Mouse (Mus musculus) large intestine, adult 2 months (tissue): ENCODE results near the gene Gpd2. TPM values are rescaled to one million over a fixed set of nuclear protein-coding genes. Genes with fewer than 3 reads are reported as not detected.

Experiments used
- DNase-seq: peaks from one replicate; pipeline ENCODE4 v3.0.0-alpha.2; 2012; ENCODE audit warnings: low read depth, low spot score
- WGBS: fragments of 180-500 bp; shearing (Covaris S2); methylation state at CpG from one replicate; pipeline ENCODE4 v1.1.7; 2018; 5-methylcytosine and 5-hydroxymethylcytosine counted together
- polyA plus RNA-seq: library from polyadenylated mRNA; depleted of rRNA; stranded (reverse); fragments of >200 nt; gene quantifications from 2 replicates; pipeline ENCODE4 v1.2.3, GENCODE M21; 2012

The Gpd2 gene
- polyA plus RNA-seq, 1 experiment = 16.5 TPM

DNA sequence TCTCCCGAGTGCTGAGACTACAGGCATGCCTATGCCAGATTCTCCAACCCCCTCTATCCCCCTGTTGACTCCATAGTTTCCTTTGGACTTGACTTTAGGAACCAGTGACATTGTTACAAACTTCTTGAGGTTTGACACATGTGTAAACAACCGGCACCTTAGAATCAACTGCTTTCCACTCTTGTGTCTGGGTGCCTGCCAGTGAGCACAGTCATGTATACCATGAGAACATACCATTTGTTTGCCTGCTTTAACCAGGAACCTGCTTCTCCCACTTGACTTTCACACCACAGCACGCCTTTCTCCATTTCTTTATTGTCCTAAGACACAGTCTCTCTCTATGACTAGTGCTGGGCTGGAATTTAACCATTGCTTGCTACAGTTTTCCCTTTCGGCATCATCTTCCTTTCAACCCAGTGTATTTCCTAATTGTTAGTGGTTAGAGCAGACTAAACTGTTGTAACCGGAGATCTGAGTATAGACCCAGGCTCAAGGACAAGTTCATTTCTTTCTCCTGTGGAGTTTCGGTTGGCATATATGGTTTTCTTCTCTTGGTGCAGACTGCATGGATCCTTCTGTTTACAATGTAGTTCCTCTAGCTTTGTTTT, 8.4 kb downstream of the Gpd2 start:
- no peak for DNase-seq
- WGBS = 85% methylated on average over 6 of the region's 6 CpGs

DNA sequence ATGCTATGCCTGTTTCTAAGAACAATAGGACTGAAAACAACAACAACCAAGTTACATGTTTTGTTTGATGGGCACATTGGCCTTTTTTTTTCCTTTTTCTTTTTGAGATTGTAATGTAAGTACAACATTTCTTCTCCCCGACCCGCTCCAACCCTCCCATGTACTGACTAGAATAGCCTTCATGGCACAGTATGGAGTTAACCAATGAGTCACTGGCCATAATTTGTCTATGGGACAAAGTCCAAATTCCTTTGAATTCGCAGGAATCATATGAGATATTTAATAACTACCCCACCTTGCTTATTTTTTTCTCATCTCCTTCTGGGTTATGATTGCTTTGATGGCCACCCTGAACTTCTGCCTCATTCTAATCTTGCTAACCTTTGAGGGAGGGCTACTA, 12.7 kb downstream of the Gpd2 start:
- 40% methylated on average over 3 of the region's 3 CpGs for WGBS
- DNase-seq = no peak

DNA sequence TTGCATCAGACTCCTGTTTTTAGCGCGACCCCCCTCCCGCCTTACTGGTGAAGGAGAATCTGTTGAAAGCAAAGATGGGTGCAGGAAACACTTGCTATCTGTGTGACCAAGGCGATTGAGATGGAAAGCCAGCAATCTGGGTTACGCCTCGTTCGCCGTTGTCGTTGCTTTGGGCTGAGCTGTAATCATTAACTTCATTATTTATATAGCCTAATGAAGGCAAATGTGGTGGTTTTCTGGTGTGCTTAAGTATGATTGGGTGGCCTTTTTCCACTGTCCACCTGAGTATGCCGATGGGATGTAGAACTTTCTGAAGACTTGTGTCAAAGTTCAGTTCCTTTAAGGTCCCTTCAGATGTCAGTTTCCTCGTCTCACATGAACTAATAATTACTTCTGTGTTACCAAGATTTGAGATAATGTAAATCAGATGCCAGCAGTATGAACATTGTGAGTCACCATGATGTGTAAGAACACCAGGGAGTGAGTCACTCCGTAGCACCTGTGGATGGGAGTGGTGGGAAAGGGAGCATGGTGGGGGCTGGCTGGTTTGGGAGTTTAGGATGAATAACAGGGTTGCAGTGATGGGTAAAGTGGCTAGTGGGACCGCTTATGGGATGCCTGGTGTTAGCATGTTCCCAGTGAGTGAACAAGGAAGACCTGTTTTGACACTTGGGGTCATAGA, 14.3 kb downstream of the Gpd2 start:
- DNase-seq = no peak
- WGBS = 84% methylated on average over 13 of the region's 13 CpGs

DNA sequence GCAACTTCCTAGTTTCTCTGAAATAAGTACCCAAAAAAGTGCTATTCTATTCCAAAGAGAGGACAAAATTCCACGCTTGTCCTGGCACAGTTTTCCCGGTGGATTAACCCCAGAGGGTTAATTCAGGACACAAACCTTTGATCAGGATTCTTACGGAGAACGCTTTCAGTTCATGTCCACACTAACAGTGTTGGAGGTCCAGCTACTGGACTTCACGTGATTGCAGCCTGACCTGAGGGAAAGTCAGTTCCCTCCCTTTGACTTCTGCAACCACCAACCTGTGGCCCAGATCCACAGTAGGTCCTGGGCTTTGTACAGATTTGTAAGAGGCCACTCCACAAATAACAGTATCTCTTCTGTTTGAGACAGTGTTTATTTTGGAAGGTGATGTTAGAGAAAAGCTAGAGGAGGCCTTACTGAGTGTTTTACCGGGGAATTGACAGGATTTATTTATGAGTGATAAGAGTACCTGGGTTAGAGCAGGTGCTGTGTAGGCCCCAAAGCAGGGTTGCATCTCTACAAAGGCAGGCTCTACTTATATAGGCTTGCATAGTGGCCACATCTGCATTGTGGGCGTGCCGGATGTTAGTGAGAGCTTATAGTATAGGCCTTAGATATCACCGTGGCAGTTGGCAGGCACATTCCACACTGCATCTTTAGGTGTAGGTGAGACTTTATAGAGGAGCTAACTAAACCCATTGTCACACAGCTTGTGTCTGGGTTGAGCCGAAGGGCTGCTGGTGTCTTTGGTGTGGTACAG, 15.3 kb downstream of the Gpd2 start:
- 59% methylated on average over 10 of the region's 10 CpGs for WGBS

DNA sequence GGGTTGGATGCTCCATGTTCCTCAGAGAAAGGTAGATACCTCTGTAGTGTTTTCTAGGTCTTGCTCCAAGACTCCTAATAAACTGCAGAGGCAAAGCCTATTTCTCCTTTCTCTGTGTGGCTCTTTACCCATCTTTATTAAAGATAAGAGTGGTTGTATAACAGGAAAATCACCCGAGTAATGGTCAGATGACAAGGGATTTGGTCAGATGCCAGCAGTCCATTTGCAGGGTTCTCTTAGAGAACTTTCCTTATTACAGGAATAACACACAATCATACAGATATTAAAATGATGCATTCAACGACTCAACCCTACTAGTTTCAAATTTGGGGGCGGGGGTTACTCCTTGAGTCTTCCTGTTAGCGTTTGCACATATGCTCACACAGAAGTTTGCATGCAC, 16.8 kb downstream of the Gpd2 start:
- 49% methylated on average over 4 of the region's 4 CpGs for WGBS
- no peak for DNase-seq

More for the DNA sequence above, 15.3 kb downstream of the Gpd2 start:
- no peak for DNase-seq

GRCm38 (mm10) chr2:57255153-57255670, 17.8 kb downstream of the Gpd2 start:
- no peak for DNase-seq
- WGBS = 75% methylated on average over 11 of the region's 11 CpGs

- DNase-seq = no peak
- WGBS = 62% methylated on average over 3 of the region's 3 CpGs
These were observed 18.4 kb downstream of the Gpd2 start for GRCm38 (mm10) chr2:57255836-57256235.

GRCm38 (mm10) chr2:57256459-57256858, 19.0 kb downstream of the Gpd2 start:
- DNase-seq = no peak
- WGBS = 71% methylated on average over 6 of the region's 6 CpGs

DNA sequence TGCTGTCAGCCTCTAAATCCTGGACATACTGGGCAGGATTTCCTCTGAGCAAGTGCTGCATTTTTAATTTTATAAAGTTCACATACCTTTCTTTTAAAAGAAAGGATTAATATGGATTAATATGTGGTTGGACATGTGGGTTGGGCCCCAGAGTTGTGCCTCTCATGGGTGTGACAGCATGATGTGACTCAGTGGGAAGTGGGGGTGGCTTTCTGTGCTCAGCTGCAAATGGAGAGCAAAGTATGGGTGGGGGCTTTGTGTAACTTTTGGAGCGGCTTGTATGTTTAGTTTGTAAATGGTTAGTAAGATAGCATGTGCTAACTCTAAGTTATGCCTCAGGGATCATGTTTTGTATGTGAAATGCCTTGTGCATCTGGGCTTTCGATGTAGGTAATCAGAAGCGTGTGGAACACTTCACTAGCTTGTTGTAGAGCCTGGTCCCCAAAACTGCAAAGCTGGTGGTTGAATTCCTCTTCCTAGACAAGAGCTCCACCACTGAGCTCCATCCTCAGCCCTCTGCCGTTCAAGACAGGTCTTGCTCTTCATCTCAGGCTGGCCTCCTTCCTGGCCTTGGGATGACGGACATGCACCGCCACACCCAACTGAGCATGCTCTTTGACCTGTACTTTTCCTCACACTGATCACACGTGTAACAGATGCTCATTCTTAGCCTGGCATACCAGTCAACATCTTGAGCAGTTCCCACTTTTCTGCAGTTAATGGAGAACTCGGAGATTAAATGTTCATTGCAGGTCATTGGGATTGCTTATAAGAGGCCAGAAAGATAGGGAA, 24.0 kb downstream of the Gpd2 start:
- WGBS = 64% methylated on average over 8 of the region's 8 CpGs
- no peak for DNase-seq

GRCm38 (mm10) chr2:57263431-57263830, 26.0 kb downstream of the Gpd2 start:
- WGBS = 59% methylated on average over 1 of the region's 1 CpGs
- no peak for DNase-seq

- WGBS = 89% methylated on average over 7 of the region's 7 CpGs
- no peak for DNase-seq
These were observed 27.5 kb downstream of the Gpd2 start for GRCm38 (mm10) chr2:57264912-57265311.

DNA sequence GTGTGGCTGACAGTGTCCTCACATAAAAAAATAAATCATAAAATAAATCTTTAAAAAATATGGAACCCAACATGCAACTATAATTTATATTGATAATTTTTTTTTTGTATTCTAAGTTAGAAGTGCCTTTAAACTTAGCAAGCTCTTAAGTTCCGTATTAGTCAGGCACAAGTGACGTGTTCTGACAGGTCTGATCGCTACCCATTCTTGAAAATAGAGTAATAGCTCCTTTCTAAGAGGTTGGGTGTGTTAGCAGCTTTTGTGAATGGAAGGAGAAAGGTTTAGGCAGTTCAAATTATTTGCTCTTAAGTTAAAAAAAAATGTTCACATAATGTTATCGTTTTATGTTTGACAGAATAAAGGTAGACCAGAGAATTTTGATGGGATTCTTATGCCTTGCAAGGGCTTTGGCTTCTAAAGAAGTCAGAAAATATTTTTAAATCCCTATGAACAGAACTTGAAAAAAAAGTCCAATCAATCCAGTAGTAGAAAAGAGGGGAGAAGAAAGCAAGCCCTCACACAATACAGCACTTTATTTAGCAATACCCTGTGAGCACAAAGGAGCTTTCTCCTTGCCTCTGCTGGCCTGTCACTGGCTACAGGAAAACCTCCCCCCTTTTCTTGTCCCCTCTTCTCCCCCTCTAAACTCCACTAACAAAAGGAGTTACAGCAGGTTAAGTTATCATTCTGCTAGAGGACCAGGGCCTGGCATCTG, 29.4 kb downstream of the Gpd2 start:
- 95% methylated on average over 4 of the region's 4 CpGs for WGBS
- no peak for DNase-seq

GRCm38 (mm10) chr2:57267394-57267716, 29.9 kb downstream of the Gpd2 start:
- DNase-seq = no peak
- 65% methylated on average over 7 of the region's 7 CpGs for WGBS

DNA sequence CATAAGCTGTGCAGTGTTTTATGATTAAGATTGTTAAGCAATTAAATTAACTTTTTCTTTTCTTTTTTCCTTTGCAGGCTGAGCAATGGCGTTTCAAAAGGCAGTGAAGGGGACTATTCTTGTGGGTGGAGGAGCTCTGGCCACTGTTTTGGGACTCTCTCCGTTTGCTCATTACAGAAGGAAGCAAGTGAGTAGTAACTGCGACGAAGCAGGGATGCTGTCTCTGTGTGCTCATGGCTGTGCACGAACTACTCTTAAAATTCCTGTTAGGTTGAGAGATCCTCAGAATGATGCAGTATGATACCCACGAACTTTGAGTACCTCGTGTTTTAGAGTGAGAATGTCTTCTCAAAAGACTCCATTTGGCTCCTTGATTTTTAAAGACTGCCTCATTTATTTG, 30.5 kb downstream of the Gpd2 start:
- 87% methylated on average over 7 of the region's 7 CpGs for WGBS

GRCm38 (mm10) chr2:57268839-57269238, 31.4 kb downstream of the Gpd2 start:
- no peak for DNase-seq
- 89% methylated on average over 3 of the region's 3 CpGs for WGBS

More for the DNA sequence above, 30.5 kb downstream of the Gpd2 start:
- DNase-seq = no peak

DNA sequence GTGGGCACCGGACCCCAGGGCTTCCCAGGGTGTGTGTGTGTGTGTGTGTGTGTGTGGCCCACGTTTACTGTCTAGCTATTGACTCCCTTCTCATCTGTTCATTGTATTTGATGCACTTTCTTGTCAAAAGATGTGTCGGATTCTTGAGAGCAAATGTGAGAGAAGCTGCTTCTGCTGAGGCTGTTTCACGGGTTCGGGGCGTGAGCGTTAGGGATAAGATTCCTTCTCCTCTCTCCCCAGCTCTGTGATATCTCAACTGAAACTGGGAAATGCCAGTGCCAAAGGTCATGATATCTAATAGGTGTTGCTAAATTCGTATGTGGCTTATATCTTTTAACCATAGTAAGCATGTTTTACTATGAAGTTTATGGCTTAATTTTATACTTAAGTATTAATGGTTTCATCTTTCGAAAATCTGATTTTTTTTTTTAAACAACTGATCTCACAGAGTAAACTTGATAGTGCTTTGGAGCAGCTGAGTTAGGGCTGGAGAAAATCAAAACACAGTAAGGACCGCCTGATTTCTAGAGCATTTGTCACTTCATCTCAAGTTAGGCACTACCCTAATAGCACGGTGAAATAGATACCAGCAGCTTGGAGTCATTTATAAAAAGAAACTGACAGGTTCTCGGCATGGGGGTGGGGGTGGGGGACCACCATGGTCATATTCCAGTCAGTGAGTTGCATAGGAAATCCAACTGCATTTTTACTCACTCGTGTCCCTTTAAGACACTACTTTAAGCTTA, 32.4 kb downstream of the Gpd2 start:
- WGBS = 82% methylated on average over 13 of the region's 13 CpGs
- DNase-seq = no peak

GRCm38 (mm10) chr2:57280190-57280723, 42.8 kb downstream of the Gpd2 start:
- WGBS = 87% methylated on average over 10 of the region's 10 CpGs
- no peak for DNase-seq

- DNase-seq = no peak
- WGBS = 95% methylated on average over 7 of the region's 7 CpGs
These were observed 46.4 kb downstream of the Gpd2 start for GRCm38 (mm10) chr2:57283791-57284190.
